Mouse (Mus musculus) testis, adult 2 months (tissue): Measurements from ENCODE around the gene Col27a1. TPM values are rescaled to one million over a fixed set of nuclear protein-coding genes. Genes with fewer than 3 reads are reported as not detected.

Experiments used
- H3K27ac ChIP-seq: fragments of 200-500 bp; 2 replicates; pipeline ENCODE4 v1.5.1; 2012; ENCODE audit warnings: low read depth, low read length; ENCODE audit not compliant: control insufficient read depth, insufficient read depth
- H3K27me3 ChIP-seq: fragments of 200-500 bp; 2 replicates; pipeline ENCODE4 v1.6.1; 2012; ENCODE audit warnings: mild to moderate bottlenecking, low read length, moderate library complexity; ENCODE audit not compliant: control insufficient read depth, insufficient read depth
- H3K36me3 ChIP-seq: fragments of 200-500 bp; 2 replicates; pipeline ENCODE4 v1.6.1; 2012; ENCODE audit warnings: mild to moderate bottlenecking, low read length; ENCODE audit not compliant: control insufficient read depth, insufficient read depth
- H3K4me1 ChIP-seq: fragments of 200-500 bp; 2 replicates; pipeline ENCODE4 v1.6.1; 2012; ENCODE audit warnings: low read length; ENCODE audit not compliant: control insufficient read depth, insufficient read depth
- H3K4me3 ChIP-seq: fragments of 200-500 bp; 2 replicates; pipeline ENCODE4 v1.5.1; 2012; ENCODE audit warnings: low read depth, mild to moderate bottlenecking, low read length, moderate library complexity, mixed read lengths; ENCODE audit not compliant: control insufficient read depth
- CTCF ChIP-seq: fragments of 200-500 bp; IDR thresholded peaks from 2 replicates; pipeline ENCODE4 v1.5.1; 2012; ENCODE audit warnings: low read depth, mild to moderate bottlenecking, inconsistent platforms, low read length, moderate library complexity; ENCODE audit not compliant: control insufficient read depth, insufficient read depth, insufficient replicate concordance
- POLR2A ChIP-seq: fragments of 200-500 bp; IDR thresholded peaks from 2 replicates; pipeline ENCODE4 v1.6.1; 2012; ENCODE audit warnings: low read depth, mild to moderate bottlenecking, inconsistent platforms, low read length, moderate library complexity; ENCODE audit not compliant: control insufficient read depth
- polyA plus RNA-seq: library from polyadenylated mRNA; depleted of rRNA; stranded (reverse); fragments of >200 nt; gene quantifications from 2 replicates; pipeline ENCODE4 v1.2.3, GENCODE M21; 2012

Col27a1 gene
- polyA plus RNA-seq, 1 experiment = 15.3 TPM

DNA sequence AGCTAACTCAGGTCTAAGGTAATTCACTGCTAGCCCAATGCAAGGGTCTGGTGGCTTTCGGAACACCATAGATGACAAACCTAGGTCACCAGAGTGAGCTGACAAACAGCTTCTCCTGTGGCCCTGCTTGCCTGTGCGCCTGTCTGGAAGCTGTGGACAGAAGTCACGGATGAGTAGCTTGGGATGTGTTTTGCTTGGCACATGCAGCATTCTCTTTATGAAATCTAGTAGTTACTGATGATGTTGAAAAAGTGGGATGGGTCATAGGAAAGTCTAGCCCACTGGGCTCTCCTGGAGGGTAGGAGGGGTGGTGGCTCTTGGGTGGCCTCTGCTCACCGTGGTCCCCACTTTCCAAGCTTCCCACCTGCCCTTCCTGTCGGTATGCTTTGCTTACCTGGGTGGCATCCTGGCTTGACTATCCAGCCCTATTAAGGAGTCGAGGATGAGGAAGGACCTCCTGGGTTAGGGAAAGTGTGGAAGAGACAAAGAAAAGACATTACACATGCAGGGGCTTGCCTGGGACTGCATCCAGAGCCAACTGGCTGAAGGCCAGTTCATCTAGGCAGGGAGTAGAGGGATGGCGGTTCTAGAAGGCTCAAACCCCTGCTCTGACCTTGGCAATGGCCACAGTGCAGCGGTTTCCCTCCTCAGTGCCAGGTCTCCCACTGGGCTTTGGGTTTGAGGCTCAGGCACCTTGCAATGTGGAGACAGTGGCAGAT is 12.5 kb downstream of the Col27a1 start:
- H3K27ac ChIP-seq = no peak overlapping the region
- no peaks in the 10 kb centered on the region for H3K27me3 ChIP-seq
- no peaks in the 10 kb centered on the region for H3K36me3 ChIP-seq
- no peaks in the 10 kb centered on the region for H3K4me1 ChIP-seq
- no peak overlapping the region for H3K4me3 ChIP-seq
- no peak for TF ChIP-seq POLR2A
- no peak for TF ChIP-seq CTCF

DNA sequence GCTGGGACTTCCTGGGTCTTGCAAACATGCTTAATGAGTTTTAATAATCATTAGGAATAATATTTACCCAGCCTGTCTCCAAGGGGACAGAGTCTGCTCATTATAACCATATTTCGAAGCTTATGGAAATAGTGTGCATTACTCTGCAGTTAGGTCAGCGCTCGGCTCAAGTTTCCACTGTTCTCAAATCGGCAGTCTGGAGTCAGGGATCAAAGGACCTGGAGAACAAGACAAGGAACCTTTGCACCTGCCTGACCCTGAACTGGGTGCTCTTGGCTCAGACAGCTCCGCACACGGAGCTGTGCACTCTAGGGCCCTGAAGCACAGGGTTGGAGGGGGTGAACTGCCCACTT is 13.1 kb downstream of the Col27a1 start:
- Histone ChIP-seq H3K4me1 (no peaks in the 10 kb centered on the region), H3K27me3 (no peaks in the 10 kb centered on the region), H3K27ac (no peak overlapping the region), H3K4me3 (no peak overlapping the region), H3K36me3 (no peaks in the 10 kb centered on the region)
- TF ChIP-seq CTCF (no peak), POLR2A (no peak)

DNA sequence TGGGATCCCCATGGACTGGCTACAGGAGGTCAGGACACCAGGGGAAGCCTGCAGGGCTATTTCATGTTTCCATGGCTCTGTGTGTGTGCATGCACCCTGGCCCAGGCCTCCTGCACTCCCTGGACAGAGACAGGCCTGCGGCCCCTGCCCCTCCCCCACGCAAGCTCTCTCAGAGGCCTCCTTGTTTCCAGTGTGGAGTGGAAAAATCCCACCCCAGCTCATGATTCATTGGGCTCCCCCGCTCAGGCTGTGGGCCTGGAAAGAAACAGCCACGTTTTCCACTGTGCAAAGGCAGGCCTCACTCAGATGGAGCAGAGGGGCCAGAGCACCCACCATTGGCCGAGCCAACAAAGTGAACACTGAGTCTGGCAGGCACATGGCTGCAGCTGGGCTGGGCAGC is 15.1 kb downstream of the Col27a1 start:
- no peaks in the 10 kb centered on the region for H3K36me3 ChIP-seq
- TF ChIP-seq CTCF (no peak), POLR2A (no peak)
- H3K4me1 ChIP-seq = no peaks in the 10 kb centered on the region
- no peak overlapping the region for H3K4me3 ChIP-seq
- no peak overlapping the region for H3K27ac ChIP-seq
- no peaks in the 10 kb centered on the region for H3K27me3 ChIP-seq

DNA sequence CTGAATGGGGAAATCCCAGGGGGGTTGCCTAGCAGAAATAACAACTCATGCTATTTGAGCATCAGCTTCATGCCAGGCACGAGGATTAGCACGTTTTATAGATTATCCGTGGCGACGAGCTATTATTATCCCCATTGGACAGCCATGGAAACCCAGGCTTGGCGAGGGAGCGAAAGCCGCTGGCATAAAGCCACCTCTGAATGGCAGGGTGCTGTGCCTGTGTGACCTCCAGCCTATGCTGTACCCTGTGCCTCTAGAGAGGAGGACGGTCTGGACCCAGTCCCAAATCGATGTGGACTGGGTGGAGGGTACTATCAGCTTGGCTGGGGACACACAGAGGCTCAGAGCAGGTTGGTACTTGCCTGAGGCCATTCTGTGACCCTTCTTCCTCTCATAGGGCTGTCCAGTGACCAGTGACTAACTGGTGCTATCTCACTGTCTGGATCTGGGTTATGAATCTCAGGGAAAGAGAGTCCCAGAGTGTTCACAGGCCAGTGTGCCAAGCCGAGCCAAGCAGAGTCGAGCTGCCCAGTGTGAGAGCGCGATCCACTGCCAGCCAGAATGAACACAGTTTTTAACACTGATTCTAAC is 16.3 kb downstream of the Col27a1 start:
- TF ChIP-seq POLR2A (no peak), CTCF (no peak)
- no peak overlapping the region for H3K27ac ChIP-seq
- H3K4me3 ChIP-seq = no peak overlapping the region
- no peaks in the 10 kb centered on the region for H3K27me3 ChIP-seq
- H3K36me3 ChIP-seq = no peaks in the 10 kb centered on the region
- no peaks in the 10 kb centered on the region for H3K4me1 ChIP-seq

DNA sequence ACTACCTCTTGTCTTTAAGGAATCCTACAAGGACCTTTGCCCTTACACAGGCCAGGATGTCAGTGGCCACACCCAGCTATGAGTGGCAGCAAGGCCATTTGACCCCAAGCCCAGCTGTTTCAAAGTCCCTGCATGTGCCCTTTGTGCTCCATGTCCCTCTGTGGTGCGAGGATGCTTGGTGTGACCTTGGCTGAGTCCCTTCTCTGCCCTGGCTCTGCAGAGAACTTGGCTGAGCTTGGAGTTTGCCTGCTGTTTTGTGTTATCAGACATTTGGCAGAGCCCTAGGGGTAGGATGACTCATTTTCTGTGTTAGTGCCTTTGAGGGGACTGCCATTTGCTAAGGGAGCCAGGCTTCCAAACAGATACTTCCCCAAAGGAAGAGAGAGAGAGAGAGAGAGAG is 17.3 kb downstream of the Col27a1 start:
- Histone ChIP-seq H3K4me1 (no peaks in the 10 kb centered on the region), H3K27me3 (no peaks in the 10 kb centered on the region), H3K4me3 (no peak overlapping the region), H3K36me3 (no peaks in the 10 kb centered on the region), H3K27ac (no peak overlapping the region)
- no peak for TF ChIP-seq POLR2A
- TF ChIP-seq CTCF = no peak

DNA sequence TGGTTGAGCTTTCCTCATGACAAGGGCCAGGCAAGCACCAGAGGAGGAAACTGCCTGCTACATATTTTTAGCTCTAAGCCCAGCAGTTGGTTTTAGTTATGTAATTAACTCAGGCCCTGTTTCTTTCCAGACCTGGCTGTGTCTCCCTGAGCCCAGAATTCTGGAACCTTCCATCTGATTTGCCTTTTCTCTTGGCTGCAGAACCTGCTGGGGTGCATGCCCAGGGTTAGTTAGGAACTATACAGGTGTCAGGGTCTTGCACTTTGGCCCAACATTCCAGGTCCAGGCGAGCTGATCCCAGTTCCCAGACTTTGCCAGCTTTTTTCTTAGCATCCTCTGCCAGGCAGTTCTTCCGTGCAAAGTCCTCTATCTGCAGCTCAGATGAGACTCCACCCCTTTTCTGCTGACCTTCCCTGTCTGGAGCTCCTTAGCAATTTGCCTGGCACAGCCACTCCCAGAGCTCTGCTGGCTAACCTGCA is 18.8 kb downstream of the Col27a1 start:
- H3K4me3 ChIP-seq = no peak overlapping the region
- no peaks in the 10 kb centered on the region for H3K36me3 ChIP-seq
- H3K27me3 ChIP-seq = no peaks in the 10 kb centered on the region
- no peaks in the 10 kb centered on the region for H3K4me1 ChIP-seq
- no peak overlapping the region for H3K27ac ChIP-seq
- TF ChIP-seq CTCF = no peak
- TF ChIP-seq POLR2A = no peak

DNA sequence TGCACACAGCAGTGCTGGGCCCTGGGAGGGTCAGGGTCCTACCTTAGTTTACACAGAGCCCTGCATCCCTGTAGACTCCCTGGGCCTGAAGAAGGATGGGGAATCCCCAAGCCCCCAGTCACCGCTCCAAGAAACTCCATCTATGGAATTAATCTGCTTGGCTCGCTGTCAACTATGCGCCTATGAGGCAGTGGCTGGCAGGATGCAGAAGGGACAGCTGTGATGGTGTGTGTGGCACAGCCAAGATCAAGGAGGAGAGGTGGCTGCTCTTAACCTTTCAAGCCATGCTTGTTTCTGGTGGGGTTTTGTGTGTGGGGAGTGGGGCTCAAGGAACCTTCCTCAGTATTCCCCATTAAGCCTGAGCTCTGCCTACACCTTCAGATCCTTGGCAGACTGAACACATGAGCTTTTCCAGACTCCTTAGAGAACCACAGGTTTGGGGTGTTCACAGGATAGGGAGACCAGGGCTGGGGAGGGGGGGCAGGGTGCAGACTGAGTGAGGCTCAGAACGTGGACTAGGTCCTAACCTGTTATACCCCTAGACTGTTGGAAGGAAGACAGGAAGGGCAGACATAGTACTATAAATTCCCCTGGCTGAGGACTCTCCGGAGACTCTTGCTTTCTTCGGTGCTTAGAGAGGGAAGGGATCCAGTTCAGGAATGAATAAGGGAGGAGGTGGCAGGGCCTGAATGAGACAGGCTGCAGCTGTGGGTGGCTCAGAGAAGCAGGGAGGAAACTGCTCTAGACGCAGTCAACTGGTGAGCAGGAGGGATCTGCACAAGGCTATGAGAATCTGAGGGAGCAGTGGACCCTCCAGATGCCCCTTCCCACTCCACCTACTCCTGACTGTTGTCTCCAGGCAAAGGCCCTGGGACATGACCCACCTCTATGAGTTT is 20.0 kb downstream of the Col27a1 start:
- Histone ChIP-seq H3K27me3 (no peaks in the 10 kb centered on the region), H3K4me1 (no peaks in the 10 kb centered on the region), H3K4me3 (no peak overlapping the region), H3K36me3 (no peaks in the 10 kb centered on the region), H3K27ac (no peak overlapping the region)
- TF ChIP-seq CTCF (no peak), POLR2A (no peak)
